Mouse (Mus musculus) C2C12 (cell line): Measurements from ENCODE around the gene Ankrd52.

Source experiments
- CEBPB ChIP-seq: IDR thresholded peaks from one replicate; pipeline ENCODE4 v1.6.1; 2011; ENCODE audit warnings: low read depth, mild to moderate bottlenecking, control low read depth, moderate library complexity
- CTCF ChIP-seq: IDR thresholded peaks from one replicate; pipeline ENCODE4 v1.5.1; 2011; ENCODE audit not compliant: control insufficient read depth, insufficient read depth, insufficient read length
- FOSL1 ChIP-seq: IDR thresholded peaks from one replicate; pipeline ENCODE4 v1.8.0; 2011; ENCODE audit warnings: mild to moderate bottlenecking, low read length; ENCODE audit not compliant: poor library complexity, insufficient read depth, severe bottlenecking
- MAX ChIP-seq: IDR thresholded peaks from one replicate; pipeline ENCODE4 v1.6.1; 2011; ENCODE audit warnings: mild to moderate bottlenecking, control low read depth
- MYOD1 ChIP-seq: IDR thresholded peaks from one replicate; pipeline ENCODE4 v1.6.1; 2011; ENCODE audit warnings: low read depth; ENCODE audit not compliant: control insufficient read depth, insufficient read length

DNA sequence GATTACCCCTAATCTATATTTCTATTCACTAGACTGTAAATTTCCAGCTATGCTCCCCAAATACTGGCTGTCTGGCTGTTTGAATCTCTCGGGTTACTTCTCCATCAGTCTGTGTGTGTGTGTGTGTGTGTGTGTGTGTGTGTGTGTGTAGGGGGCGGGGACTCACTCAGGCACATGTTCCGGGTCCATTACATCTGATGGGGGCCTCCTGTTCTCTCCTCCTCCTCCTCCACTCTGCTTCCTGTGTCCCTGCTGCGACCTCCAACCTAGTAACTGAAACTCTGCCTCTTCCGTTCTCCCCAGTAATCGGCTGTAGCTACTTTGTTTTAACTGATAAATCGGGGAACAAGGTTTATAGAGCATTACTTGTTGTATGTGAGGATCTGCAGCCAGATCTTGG lies 47.7 kb downstream of the Ankrd52 start:
- TF ChIP-seq MYOD1 (no peak), CTCF (no peak), MAX (no peak), CEBPB (no peak), FOSL1 (no peak)
